Mouse (Mus musculus) R1 (cell line): ENCODE measurements at regions not wholly inside any gene's neighbourhood (a gene's known extent, or its start where the extent isn't known, plus 50 kb on each side); places are given as distances from the start of the nearest gene placed in this dataset.
A peak's percentile ranks its signal among the peaks of the same experiment; 100 is the strongest.

Source experiments
- DNase-seq: peaks from one replicate; pipeline ENCODE4 v3.0.0-alpha.2; 2018; ENCODE audit warnings: low read depth, low spot score

- no peak for DNase-seq
Observed at GRCm38 (mm10) chr16:24181388-24181787, 192.7 kb upstream of the Bcl6 start.

GRCm38 (mm10) chr16:24180666-24181065 is 192.0 kb upstream of the Bcl6 start:
- no peak for DNase-seq

GRCm38 (mm10) chr16:24177564-24177963 is 188.9 kb upstream of the Bcl6 start:
- no peak for DNase-seq

GRCm38 (mm10) chr16:24177131-24177530 is 188.5 kb upstream of the Bcl6 start:
- DNase-seq, result no peak

- DNase-seq, result no peak
Observed at GRCm38 (mm10) chr16:24176057-24176456, 187.4 kb upstream of the Bcl6 start.

GRCm38 (mm10) chr16:24175235-24175760 is 186.6 kb upstream of the Bcl6 start:
- peak; percentile 84 for DNase-seq

DNA sequence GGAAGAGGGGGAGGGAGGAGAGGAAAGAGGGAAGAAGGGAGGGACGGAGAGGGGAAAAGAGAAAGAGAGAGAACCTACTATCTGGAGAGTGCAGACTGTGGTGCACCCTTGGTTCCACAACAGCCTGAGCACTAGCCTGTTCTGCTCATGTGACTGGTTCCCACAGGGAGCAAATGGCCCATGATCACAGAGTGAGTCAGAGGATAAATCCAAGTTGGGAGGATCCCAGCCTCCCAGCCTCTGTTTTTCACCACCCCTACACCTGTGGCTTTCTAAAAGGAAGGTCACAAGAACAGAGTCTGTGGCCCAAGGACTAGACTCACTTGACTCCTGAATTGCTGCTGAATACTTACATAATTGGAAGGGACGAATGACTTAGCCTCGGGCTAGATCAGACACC is 185.9 kb upstream of the Bcl6 start:
- peak; percentile 15 for DNase-seq

DNA sequence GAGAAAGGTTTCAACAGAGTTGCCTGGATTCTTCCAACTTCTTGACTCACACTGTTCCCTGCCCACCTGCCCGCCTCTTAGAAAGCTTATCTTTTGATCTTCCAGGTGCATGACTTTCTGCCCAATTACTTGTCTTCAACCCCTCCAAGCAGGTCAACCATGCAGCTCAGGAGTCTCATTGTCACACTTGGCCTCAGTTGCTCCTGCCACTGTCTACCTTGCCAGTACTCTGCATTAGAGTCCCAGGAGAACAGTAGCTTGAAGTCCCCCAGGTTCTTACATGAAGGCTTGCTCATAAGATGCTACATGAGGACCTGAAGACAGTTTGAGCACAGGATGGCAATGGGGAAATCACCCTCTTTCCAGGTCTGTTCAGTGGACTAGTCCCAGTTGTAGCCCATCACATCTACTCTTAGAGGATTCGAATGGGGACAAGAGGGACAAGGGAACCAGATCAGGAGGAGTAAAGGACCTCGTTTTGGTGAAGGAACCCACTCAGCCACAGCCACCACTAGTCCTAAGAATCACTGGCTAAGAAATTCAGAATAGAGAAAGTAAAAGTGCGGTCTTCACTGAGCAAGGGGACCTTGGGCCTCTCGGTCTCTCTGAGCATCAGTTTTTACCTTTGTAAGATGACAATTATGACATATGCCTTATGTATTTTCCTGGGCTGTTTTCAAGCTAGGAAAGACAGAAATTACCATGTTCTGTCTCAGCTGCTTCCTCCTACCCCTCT is 185.3 kb upstream of the Bcl6 start:
- no peak for DNase-seq

DNA sequence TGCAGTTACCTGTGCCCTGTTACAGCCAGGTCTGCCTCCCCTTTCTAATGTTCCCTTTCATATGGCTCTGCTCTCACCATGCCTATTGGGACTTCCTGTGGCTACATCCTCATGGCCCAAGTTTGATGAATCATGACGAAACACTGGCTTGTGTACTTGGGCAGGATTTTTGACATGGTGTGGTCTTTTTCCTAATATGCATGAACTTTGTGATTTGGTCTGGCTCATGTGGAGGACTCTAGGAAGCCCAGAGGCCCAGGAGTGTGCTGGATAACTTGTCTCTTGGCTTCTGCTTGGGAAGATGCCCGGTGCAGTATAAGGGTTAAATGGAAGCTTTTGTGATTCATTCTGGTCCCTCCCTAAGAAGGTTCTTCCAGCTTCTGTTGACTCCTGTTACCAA is 184.0 kb upstream of the Bcl6 start:
- no peak for DNase-seq

- no peak for DNase-seq
Observed at GRCm38 (mm10) chr16:24172065-24172464, 183.4 kb upstream of the Bcl6 start.

DNA sequence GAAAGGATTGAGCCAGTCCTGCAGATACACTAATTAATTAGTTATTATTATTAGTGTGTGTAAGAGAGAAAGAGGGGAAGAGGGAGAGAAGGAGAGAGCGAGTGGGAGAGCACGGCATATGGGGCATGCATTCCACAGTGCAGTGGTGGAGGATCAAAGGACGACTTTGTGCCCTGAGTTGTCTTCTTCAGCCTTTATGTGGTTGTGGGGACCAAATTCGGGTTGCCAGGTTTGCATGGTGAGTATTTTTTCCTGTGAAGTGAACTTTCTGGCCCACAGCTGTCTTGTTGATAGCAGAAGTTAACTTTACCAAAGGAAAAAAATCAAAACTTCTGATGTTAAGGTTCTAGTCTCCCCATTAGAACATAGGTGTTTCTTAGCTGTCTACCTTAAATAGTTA is 182.5 kb upstream of the Bcl6 start:
- DNase-seq, result no peak

GRCm38 (mm10) chr16:24166496-24166895 is 177.8 kb upstream of the Bcl6 start:
- no peak for DNase-seq

DNA sequence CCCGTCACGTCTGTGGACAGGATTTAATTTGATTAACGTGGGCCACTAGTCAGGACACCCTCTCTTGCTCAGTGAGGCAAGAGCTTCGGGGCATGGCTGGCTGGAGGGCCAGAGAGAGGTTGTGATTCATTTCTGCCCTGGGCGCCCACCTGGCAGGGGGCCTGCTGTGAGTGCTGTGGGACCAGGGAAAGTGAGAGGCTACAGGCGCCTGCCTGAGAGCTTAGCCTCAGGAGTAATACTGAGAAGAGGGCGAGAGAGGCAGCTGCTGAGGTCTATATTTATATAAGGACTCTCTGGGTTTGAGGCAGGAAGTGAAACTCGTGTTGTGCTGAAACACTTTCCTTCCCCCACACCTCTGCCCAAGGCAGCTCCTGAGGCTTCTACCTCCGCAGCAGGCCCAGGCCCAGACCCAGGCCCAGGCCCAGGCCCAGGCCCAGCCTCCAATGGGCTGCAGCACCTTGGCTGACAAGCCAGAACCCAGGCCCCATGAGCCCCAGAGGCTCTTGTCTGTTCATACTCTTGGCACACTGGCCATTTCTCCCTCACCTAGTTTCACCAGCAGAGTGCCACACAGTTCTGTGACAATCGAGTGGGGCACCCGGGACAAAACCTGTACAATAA is 176.9 kb upstream of the Bcl6 start:
- no peak for DNase-seq

GRCm38 (mm10) chr16:24160705-24161285 is 172.1 kb upstream of the Bcl6 start:
- DNase-seq, result no peak

DNA sequence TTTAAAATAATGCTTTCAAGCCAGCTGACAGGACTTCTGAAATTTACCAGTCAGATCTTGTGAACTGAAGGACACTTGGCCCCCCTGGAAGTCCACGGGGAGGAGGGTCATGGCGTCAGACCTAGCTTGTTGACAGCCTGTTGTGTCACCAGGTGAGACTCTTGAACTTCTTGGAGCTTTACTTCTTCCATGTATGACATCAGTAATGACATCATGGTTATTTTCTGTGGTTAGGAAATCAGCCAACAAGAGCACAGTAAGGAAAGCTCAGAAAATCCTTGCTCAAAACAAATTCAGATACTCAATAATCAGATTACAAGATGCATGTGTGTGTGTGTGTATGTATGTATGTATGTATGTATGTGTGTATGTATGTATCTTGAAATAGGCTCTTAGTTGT is 170.7 kb upstream of the Bcl6 start:
- no peak for DNase-seq

- DNase-seq, result no peak
Observed at GRCm38 (mm10) chr16:24157753-24158152, 169.1 kb upstream of the Bcl6 start.

DNA sequence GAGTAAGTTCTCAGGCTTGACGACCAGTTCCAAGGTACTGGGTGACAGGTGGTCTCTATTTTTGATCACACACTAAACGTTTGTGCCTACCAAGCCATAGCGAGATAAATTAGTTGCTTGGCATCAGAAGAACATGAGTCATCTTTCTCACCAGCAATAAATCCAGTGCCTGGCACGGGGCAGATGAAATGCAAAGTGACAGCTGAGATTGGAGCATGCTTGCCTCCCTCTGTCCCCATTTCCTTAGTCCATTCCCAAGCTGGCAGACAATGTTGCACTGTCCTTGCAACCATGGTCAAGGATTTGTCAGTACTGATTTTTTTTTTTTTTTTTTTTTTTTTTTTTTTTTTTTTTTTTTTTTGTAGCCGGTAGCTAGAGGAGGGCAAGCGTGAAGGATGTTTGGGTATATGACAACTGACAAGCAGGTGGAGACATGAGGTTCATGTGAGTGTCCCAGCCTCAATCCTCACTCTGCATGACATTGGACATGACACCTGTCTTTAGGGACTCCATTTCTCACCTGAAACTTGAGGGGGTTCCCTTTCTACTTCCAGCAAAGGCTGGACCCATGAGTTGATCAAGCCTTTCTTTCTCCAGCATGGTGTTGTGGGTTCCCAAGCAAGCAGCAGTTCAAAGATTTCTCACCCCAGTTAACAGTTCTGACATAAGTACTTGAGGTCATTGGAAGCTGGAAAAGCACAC is 168.2 kb upstream of the Bcl6 start:
- no peak for DNase-seq

DNA sequence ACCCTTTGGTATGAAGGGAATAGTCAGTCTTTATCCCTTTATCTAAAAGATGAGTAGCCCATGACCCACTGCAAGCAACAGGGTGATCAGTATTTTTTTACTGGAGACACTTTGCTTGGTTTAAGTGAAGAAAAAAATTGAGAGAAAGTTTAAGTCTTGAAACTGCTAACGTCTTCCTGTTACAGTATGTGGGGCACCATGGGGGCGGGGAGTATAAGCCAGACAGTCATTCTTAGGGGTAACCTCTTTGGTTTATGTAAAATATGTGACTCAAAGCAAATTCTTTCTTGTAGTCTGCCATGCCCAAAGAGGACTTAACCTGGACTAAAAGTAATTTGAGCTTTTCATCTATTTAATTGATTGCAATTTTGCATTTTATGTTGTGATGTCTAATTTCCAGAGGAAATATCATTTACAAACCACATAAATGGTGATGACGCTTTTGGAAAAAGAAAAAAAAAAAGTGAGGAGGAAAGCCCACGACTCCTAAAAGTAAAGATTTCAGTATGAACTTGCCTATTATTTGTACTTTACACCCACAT is 166.2 kb upstream of the Bcl6 start:
- no peak for DNase-seq

DNA sequence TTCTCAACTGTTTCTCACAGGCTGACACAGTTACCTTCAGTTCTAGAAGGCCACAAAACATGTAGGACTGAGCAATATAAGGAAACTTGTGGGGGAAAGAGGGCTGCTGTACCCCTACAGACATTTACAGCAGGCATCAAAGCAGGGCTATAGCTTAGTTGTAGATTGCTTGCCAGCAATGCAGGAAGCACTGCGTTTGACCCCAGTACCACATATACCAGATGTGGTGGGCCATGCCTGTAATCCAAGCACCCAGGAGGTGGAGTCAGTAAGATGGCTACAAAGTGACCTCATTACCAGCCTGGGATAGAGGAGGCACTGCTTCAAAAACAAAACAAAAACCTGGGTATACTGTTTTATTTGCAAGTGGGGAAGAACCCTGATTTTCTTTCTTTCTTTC is 165.3 kb upstream of the Bcl6 start:
- no peak for DNase-seq

DNA sequence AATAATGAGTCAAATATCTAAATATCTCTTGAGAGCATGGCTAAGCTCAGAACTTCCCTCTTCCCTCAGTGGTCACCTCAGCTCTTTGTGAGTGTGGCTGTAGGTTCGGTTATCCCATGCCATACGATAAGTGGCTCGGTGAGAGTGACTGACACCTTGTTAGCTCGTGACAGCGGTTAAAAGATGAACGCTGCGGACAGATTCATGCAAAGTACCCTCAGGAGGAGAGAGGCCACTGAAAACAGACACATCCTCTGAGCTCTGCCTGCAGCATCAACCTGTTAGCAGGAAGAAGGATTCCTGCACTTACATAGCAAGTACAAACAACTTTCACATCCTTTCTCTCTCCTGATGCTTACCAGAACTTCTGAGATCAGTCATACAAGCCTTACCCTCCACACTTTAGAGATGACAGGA is 163.2 kb upstream of the Bcl6 start:
- DNase-seq, result no peak

- no peak for DNase-seq
Observed at GRCm38 (mm10) chr16:24151178-24151725, 162.6 kb upstream of the Bcl6 start.

GRCm38 (mm10) chr16:24150512-24150911 is 161.9 kb upstream of the Bcl6 start:
- no peak for DNase-seq
